Mouse (Mus musculus) ES-E14 (cell line): Measurements from ENCODE around the gene Sptlc2. TPM values are rescaled to one million over a fixed set of nuclear protein-coding genes. Genes with fewer than 3 reads are reported as not detected.
A peak's percentile ranks its signal among the peaks of the same experiment; 100 is the strongest.

Source experiments
- DNase-seq: peaks from one replicate; pipeline ENCODE4 v3.0.0-alpha.2; 2013; ENCODE audit warnings: low read depth, low spot score
- H3K27ac ChIP-seq: 2 replicates; pipeline ENCODE4 v1.5.1; 2012; ENCODE audit warnings: low read depth, mild to moderate bottlenecking, low read length, moderate library complexity, mixed read lengths; ENCODE audit not compliant: poor library complexity, insufficient read depth, severe bottlenecking
- H3K36me3 ChIP-seq: 2 replicates; pipeline ENCODE4 v1.6.1; 2012; ENCODE audit warnings: mild to moderate bottlenecking, low read length, moderate library complexity, mixed read lengths; ENCODE audit not compliant: control insufficient read depth, poor library complexity, insufficient read depth, severe bottlenecking
- H3K4me1 ChIP-seq, 2 experiments: fragments of 150-350 bp in 1 of 2; sonication (generic) in 1 of 2; 2 replicates each; pipeline ENCODE4 v1.6.1; 2012; ENCODE audit warnings: low read length in 2 of 2, mild to moderate bottlenecking in 1 of 2, mixed read lengths in 1 of 2; ENCODE audit not compliant: control insufficient read depth in 2 of 2, insufficient read depth in 2 of 2, poor library complexity in 1 of 2
- H3K4me3 ChIP-seq, 2 experiments: fragments of 150-350 bp in 1 of 2; sonication (generic) in 1 of 2; 2 replicates each; pipeline ENCODE4 v1.5.1; 2012; ENCODE audit warnings: low read length in 2 of 2, low read depth in 1 of 2, mild to moderate bottlenecking in 1 of 2, mixed read lengths in 1 of 2; ENCODE audit not compliant: insufficient read depth in 1 of 2, poor library complexity in 1 of 2, severe bottlenecking in 1 of 2
- H3K9ac ChIP-seq: 2 replicates; pipeline ENCODE4 v1.6.1; 2012; ENCODE audit warnings: low read depth, mild to moderate bottlenecking, low read length, mixed read lengths; ENCODE audit not compliant: poor library complexity, insufficient read depth, severe bottlenecking
- H3K9me3 ChIP-seq: fragments of 150-350 bp; sonication (generic); 2 replicates; pipeline ENCODE4 v1.6.1; 2012; ENCODE audit warnings: low read depth, mild to moderate bottlenecking, low read length; ENCODE audit not compliant: control insufficient read depth, insufficient read depth
- CHD2 ChIP-seq: IDR thresholded peaks from 2 replicates; pipeline ENCODE4 v1.6.1; 2014; ENCODE audit warnings: mild to moderate bottlenecking, low read depth, low read length, inconsistent platforms
- HCFC1 ChIP-seq: IDR thresholded peaks from 2 replicates; pipeline ENCODE4 v1.6.1; 2012; ENCODE audit warnings: low read length, inconsistent platforms, borderline replicate concordance; ENCODE audit not compliant: insufficient read depth
- MAFK ChIP-seq: IDR thresholded peaks from 2 replicates; pipeline ENCODE4 v1.6.1; 2014; ENCODE audit warnings: mild to moderate bottlenecking, low read depth, low read length, inconsistent platforms; ENCODE audit not compliant: insufficient read depth
- ZC3H11A ChIP-seq: IDR thresholded peaks from 2 replicates; pipeline ENCODE4 v1.6.1; 2012; ENCODE audit warnings: low read depth, mild to moderate bottlenecking, inconsistent platforms, low read length, borderline replicate concordance
- ZNF384 ChIP-seq: IDR thresholded peaks from 2 replicates; pipeline ENCODE4 v1.6.1; 2012; ENCODE audit warnings: low read depth, low read length, inconsistent platforms
- in situ Hi-C, 2 experiments: fragments of 600-800 bp; cut with MboI; formaldehyde crosslinking; loops; one replicate each; pipeline ENCODE4 v1.15.1; 2025; ENCODE audit warnings: low sequenced_read_pairs in 2 of 2, inconsistent platforms in 1 of 2; ENCODE audit not compliant: unreplicated experiment in 2 of 2
- total RNA-seq: library from RNA; depleted of rRNA; stranded (reverse); fragments of 300-350 nt; gene quantifications from 2 replicates; pipeline ENCODE4 v1.2.3, GENCODE M21; 2012

Gene Sptlc2
- total RNA-seq, 1 experiment: 182 TPM

GRCm38 (mm10) chr12:87284726-87285125 lies 103.4 kb downstream of the Sptlc2 start:
- no peak overlapping the region for H3K27ac ChIP-seq
- peaks cover 3 to 22% of the 10 kb centered on the region in 2 experiments; a peak in 2 of 4 replicates for H3K4me1 ChIP-seq
- TF ChIP-seq ZC3H11A: no peak
- no peak for TF ChIP-seq MAFK
- TF ChIP-seq CHD2: no peak
- TF ChIP-seq ZNF384: no peak
- no peak for TF ChIP-seq HCFC1
- no peaks in the 10 kb centered on the region for H3K9me3 ChIP-seq
- DNase-seq: no peak
- in situ Hi-C loops: no loop called here
- no peak overlapping the region for H3K9ac ChIP-seq
- H3K36me3 ChIP-seq: no peaks in the 10 kb centered on the region
- H3K4me3 ChIP-seq: no peak overlapping the region

DNA sequence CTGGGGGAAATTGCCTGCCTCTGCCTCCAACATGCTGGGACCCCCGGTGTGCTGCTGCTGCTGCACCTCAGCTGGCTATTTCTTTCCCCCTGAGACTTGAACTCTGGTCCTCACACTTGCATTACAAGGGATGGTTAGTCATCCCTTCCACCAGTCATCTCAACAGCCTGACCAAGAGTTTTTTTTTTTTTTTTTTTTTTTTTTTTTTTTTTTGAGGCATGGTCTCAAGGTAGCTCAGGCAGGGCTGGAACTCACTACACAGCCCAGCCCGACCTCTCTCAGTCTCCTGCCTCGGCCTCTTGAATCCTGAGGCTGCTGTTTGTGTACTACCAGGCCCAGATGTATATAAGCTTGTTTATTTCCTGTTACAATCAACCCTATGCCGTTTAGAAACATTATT lies 103.9 kb downstream of the Sptlc2 start:
- TF ChIP-seq ZC3H11A (no peak), CHD2 (no peak), MAFK (no peak), HCFC1 (no peak), ZNF384 (no peak)
- DNase-seq: no peak
- in situ Hi-C loops: no loop called here

DNA sequence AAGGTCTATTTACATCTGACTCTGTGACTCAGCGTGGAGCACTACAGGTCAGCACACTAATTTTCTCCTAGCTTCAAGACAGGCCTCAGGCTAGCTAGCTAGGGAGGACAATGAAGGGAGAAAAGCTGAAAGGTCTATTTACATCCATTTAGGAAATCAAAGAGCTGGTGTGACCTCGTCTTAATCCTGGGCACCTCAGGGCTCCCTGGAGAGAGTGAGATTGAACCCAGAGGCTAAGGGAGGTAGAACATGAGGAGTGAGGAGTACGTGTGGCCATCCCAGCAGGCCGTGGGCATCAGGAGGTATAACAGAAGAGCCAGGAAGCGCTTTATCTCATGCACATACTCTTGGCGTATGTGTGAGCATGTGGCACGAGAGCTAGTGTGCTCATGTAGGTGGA lies 104.4 kb downstream of the Sptlc2 start:
- in situ Hi-C loops: no loop called here
- Histone ChIP-seq H3K4me1 (peaks cover 3 to 26% of the 10 kb centered on the region in 2 experiments; a peak in 3 of 4 replicates), H3K27ac (no peak overlapping the region), H3K9me3 (no peaks in the 10 kb centered on the region), H3K36me3 (no peaks in the 10 kb centered on the region), H3K4me3 (no peak overlapping the region), H3K9ac (no peak overlapping the region)
- TF ChIP-seq CHD2 (no peak), ZC3H11A (no peak), ZNF384 (no peak), HCFC1 (no peak), MAFK (no peak)
- DNase-seq: no peak

More for the DNA sequence above, 103.9 kb downstream of the Sptlc2 start:
- H3K27ac ChIP-seq: no peak overlapping the region
- H3K4me1 ChIP-seq: peaks cover 3 to 23% of the 10 kb centered on the region in 2 experiments; a peak in 3 of 4 replicates
- H3K36me3 ChIP-seq: no peaks in the 10 kb centered on the region
- H3K4me3 ChIP-seq: no peak overlapping the region
- no peak overlapping the region for H3K9ac ChIP-seq
- no peaks in the 10 kb centered on the region for H3K9me3 ChIP-seq

DNA sequence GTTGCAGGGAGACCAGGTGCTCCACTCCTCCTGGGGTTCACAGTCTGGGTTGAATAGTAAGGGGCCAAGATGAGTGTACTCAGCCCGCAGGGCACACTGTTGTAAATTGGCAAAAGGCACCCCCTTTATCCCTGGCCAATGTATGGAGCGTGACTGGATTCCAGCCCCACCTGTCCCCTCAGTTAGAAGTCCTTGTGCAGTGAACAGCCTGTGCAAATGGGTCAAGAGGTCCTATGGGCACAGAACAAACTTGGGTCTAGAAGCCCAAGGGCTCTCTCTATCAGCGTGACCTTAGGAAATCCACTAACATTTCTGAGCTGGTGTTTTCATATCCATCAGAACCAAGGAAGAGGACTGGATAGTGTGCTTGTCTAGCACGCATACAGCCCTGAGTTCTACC lies 105.4 kb downstream of the Sptlc2 start:
- TF ChIP-seq HCFC1 (no peak), ZNF384 (no peak), CHD2 (no peak), ZC3H11A (no peak), MAFK (no peak)
- Histone ChIP-seq H3K4me1 (peaks cover 3 to 28% of the 10 kb centered on the region in 2 experiments; a peak in 3 of 4 replicates), H3K4me3 (peak overlapping the region in 1 of 2 experiments; percentile 33; a peak in 3 of 4 replicates), H3K36me3 (no peaks in the 10 kb centered on the region), H3K9ac (0 out of 2 replicates have a peak overlapping the region, but pooled peaks have one; percentile 14), H3K9me3 (no peaks in the 10 kb centered on the region), H3K27ac (no peak overlapping the region)
- no peak for DNase-seq
- in situ Hi-C loops: no loop called here

- Histone ChIP-seq H3K4me3 (no peak overlapping the region), H3K9ac (no peak overlapping the region), H3K4me1 (peaks cover 3 to 28% of the 10 kb centered on the region in 2 experiments; a peak in 3 of 4 replicates), H3K36me3 (0 out of 2 replicates have a peak, but pooled peaks cover under 1% of the 10 kb centered on the region), H3K27ac (no peak overlapping the region), H3K9me3 (no peaks in the 10 kb centered on the region)
- no peak for DNase-seq
- TF ChIP-seq ZC3H11A: no peak
- in situ Hi-C loops: no loop called here
Measured at GRCm38 (mm10) chr12:87281766-87282165, 106.4 kb downstream of the Sptlc2 start.
